Mouse (Mus musculus) T-helper 17 cell (primary cell): ENCODE measurements around the gene Olfr1532-ps1.
"Not testable (repeated sequence)": the region's sequence is repeated elsewhere in the genome, so short reads cannot be mapped to it uniquely, and the experiment has no call there.

Experiments
- in situ Hi-C, 2 experiments: fragments of 300-600 bp; cut with MboI, MseI; formaldehyde crosslinking; loops; 1 replicate in 1 of 2; 2 replicates in 1 of 2; pipeline ENCODE4 v1.15.1; 2025; ENCODE audit warnings: high pct_unique_total_duplicates in 2 of 2

Olfr1532-ps1 gene

GRCm38 (mm10) chr7:106907676-106908075 is at the start of gene Olfr1532-ps1:
TSS of gene Olfr1532-ps1 (plus strand) at chr7:106908001.
- in situ Hi-C loops = no loop called here

DNA sequence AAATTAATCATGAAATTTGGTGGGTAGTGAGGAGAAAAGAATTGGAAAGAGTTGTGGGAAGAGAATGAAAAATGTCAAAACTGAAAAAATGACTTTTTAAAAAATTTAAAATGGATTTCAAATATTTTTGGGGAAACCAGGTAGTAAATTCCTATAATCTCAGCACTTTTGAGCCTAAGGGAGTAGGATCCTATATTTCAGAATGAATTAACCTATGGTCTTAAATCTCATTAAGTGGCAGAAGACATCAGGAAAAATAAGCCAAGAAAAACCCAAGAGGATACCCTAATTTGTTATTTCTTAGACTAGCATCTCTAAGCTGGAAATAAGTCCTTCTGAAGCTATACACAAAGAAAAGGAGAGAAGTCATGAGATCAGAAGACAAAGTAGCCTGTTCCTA is 44.9 kb upstream of the Olfr1532-ps1 start, which contains the start of gene Olfr704:
Olfr704 (plus strand) TSS at position 301 of the 400 bp plus-strand sequence.
- in situ Hi-C loops = no loop called here

- in situ Hi-C loops = no loop called here
Measured at GRCm38 (mm10) chr7:106876791-106877190, 31.0 kb upstream of the Olfr1532-ps1 start, which contains the start of gene Olfr705. TSS of gene Olfr705 (minus strand) at chr7:106876891.

- in situ Hi-C loops = no loop called here
Measured at GRCm38 (mm10) chr7:106888062-106888461, 19.7 kb upstream of the Olfr1532-ps1 start, which contains the start of gene Olfr706. TSS of gene Olfr706 (minus strand) at chr7:106888162.

GRCm38 (mm10) chr7:106901141-106901540 is 6.7 kb upstream of the Olfr1532-ps1 start, which contains the start of gene Olfr707:
TSS of gene Olfr707 (minus strand) at chr7:106901241.
- in situ Hi-C loops = not testable (repeated sequence)

DNA sequence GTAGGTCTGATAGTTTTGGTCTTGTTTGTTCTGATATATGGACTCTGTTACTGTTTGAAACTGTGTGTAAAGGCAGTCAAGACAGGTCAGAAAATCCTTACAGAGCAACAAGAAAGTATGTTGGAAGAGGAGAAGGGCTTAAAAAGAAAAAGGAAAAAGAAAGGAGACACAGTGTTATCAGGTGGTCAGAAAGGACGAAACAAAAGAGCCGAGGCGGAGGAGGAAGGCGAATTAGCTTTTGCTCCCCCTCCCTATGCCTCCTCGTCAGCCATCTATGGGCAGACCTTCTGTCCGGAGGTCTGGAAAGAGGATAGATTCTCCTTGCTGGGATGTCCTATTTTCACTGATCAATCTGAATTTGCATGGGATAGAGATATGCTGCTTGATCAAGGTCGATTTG is 13.2 kb downstream of the Olfr1532-ps1 start:
- in situ Hi-C loops = not testable (repeated sequence)

GRCm38 (mm10) chr7:106932119-106932518 is 24.3 kb downstream of the Olfr1532-ps1 start, which contains the start of gene Olfr709-ps1:
TSS of gene Olfr709-ps1 (minus strand) at chr7:106932219.
- in situ Hi-C loops = no loop called here

GRCm38 (mm10) chr7:106948212-106948611 is 40.4 kb downstream of the Olfr1532-ps1 start, which contains the start of gene Olfr710:
TSS of gene Olfr710 (minus strand) at chr7:106948312.
- in situ Hi-C loops = no loop called here

DNA sequence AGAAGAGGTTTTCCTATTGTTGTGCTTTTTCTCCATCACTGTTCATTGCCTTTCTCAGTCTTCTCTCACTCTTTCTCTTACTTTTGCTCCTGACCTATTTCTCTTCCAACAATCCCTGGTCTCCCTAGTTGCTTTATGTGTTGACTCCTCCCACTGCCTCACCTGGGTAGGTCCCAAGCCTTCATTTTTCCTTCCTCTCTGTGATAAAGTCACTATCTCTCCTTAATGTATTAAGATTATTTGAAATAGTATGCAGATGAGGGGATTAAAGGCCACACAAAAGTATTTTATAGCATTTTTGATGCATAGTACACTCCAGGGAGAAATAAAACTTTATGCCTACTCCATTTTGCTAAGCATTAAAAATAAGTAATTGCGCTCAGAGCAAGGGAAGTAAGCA is 56.0 kb downstream of the Olfr1532-ps1 start, which contains the start of gene Olfr6:
Olfr6 (minus strand) TSS at position 101 of the 400 bp plus-strand sequence.
- in situ Hi-C loops = no loop called here
